In the genomic region with DNA sequence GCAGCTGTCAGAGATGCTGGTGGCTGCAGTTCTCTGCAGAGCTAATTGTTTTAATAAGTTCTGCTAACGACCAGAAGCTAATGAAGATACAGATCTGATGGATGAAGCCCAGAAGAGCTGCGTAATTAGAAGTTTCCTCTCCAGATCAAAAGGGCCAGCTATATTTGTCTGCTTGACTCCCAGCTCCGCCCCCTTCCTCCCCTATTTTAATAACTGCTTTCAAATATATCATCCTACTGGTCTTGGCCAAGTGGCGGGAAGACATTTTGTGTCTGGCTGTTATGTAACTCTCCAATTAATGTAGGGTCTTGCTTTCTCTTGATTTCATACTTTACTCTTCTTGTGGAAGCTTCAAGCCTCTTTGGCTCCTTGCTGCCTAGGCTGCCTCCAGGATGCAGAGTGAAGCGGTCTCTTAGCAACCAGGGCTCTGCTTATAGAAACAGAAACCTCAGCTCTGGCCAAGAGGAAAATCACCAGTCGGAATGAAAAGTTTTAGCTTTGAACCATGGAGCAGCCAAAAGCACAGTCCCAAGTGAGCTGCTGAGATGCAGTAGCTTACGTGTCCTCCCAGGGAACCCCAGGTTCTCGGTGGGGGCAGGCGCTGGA, we compare ENCODE assay signal across 8 mouse cellular contexts.
A peak's percentile ranks its signal among the peaks of the same experiment; 100 is the strongest.
DNase-seq lines count a peak whose midpoint lies in the region; ATAC-seq and TF ChIP-seq lines count a peak whose summit lies in the region.

No protein-coding gene starts in this region.

- peak overlapping the region; percentile 47; the same call in 1 of the 2 replicates for H3K27ac ChIP-seq in heart, adult 2 months
- H3K27ac ChIP-seq in heart, embryonic 11.5 days (ENCODE audit: low read depth, low read length): no peak overlapping the region
- H3K27ac ChIP-seq in forebrain, embryonic 11.5 days (ENCODE audit: low read depth, low read length): no peak overlapping the region
- H3K27ac ChIP-seq in hindbrain, embryonic 16.5 days (ENCODE audit: low read depth, low read length): peak overlapping the region; percentile 32

- no peaks in the 10 kb centered on the region; the same call in 1 of the 2 replicates for H3K36me3 ChIP-seq in heart, adult 2 months (ENCODE audit: control insufficient read depth, insufficient read depth, low read length)
- no peaks in the 10 kb centered on the region for H3K36me3 ChIP-seq in heart, embryonic 11.5 days (ENCODE audit: control insufficient read depth, insufficient read depth, low read length)
- H3K36me3 ChIP-seq in forebrain, embryonic 11.5 days (ENCODE audit: control insufficient read depth, insufficient read depth, low read length): no peaks in the 10 kb centered on the region
- no peaks in the 10 kb centered on the region for H3K36me3 ChIP-seq in hindbrain, embryonic 16.5 days (ENCODE audit: control insufficient read depth, insufficient read depth, low read length)

- DNase-seq in heart, adult 2 months: peak; percentile 30 to 48
- DNase-seq in forebrain, embryonic 11.5 days (ENCODE audit: low spot score): peak; percentile 64
- DNase-seq in left cerebral cortex, postnatal 4 days: peak; percentile 4
- DNase-seq in right cerebral cortex, postnatal 14 days: peak; percentile 44
- no peak for DNase-seq in cerebellum, adult 8-10 months

- no peak overlapping the region for H3K9ac ChIP-seq in heart, adult 2 months (ENCODE audit: low read depth, low read length)
- no peak overlapping the region for H3K9ac ChIP-seq in heart, embryonic 11.5 days (ENCODE audit: low read depth, low read length)
- H3K9ac ChIP-seq in forebrain, embryonic 11.5 days (ENCODE audit: low read length): no peak overlapping the region
- H3K9ac ChIP-seq in hindbrain, embryonic 16.5 days (ENCODE audit: low read depth, low read length): no peak overlapping the region

- H3K4me1 ChIP-seq in heart, adult 2 months (ENCODE audit: control insufficient read depth, insufficient read depth, low read length): peaks cover 10% of the 10 kb centered on the region
- peaks cover 9% of the 10 kb centered on the region for H3K4me1 ChIP-seq in heart, embryonic 11.5 days (ENCODE audit: control insufficient read depth, insufficient read depth, low read length)
- peaks cover 4% of the 10 kb centered on the region for H3K4me1 ChIP-seq in forebrain, embryonic 11.5 days (replicated peaks; ENCODE audit: control insufficient read depth, insufficient read depth, low read length)
- peaks cover 10% of the 10 kb centered on the region for H3K4me1 ChIP-seq in hindbrain, embryonic 16.5 days (ENCODE audit: control insufficient read depth, insufficient read depth, low read depth, low read length)

- no peaks in the 10 kb centered on the region for H3K79me2 ChIP-seq in heart, adult 2 months (replicated peaks; ENCODE audit: control insufficient read depth, insufficient read depth, low read length)

- H3K27me3 ChIP-seq in heart, adult 2 months (ENCODE audit: control insufficient read depth, insufficient read depth, low read length): no peaks in the 10 kb centered on the region
- no peaks in the 10 kb centered on the region for H3K27me3 ChIP-seq in heart, embryonic 11.5 days (ENCODE audit: control insufficient read depth, insufficient read depth, low read length)
- H3K27me3 ChIP-seq in forebrain, embryonic 11.5 days (ENCODE audit: control insufficient read depth, insufficient read depth, low read length): no peaks in the 10 kb centered on the region
- H3K27me3 ChIP-seq in hindbrain, embryonic 16.5 days (replicated peaks; ENCODE audit: control insufficient read depth, insufficient read depth, low read length): no peaks in the 10 kb centered on the region

- TF ChIP-seq EP300 in heart, adult 2 months (IDR thresholded peaks at IDR 0.05; ENCODE audit: insufficient read depth, low read depth, low read length): no peak

- no peak for ATAC-seq in heart, embryonic 11.5 days (replicated peaks; ENCODE audit: insufficient number of reproducible peaks, low FRiP score, low TSS enrichment)
- ATAC-seq in forebrain, embryonic 11.5 days (replicated peaks; ENCODE audit: low FRiP score): peak; percentile 70; the same call in 1 of the 2 replicates
- peak; percentile 80 for ATAC-seq in hindbrain, embryonic 16.5 days
- no peak for ATAC-seq in megakaryocyte progenitor cell, adult 5-6 weeks (replicated peaks; ENCODE audit: poor library complexity)

- no peak overlapping the region for H3K4me2 ChIP-seq in heart, embryonic 11.5 days
- H3K4me2 ChIP-seq in forebrain, embryonic 11.5 days (ENCODE audit: low read depth, low read length, severe bottlenecking): 0 out of 2 replicates have a peak overlapping the region, but pooled peaks have one; percentile 8
- no peak overlapping the region for H3K4me2 ChIP-seq in hindbrain, embryonic 16.5 days (ENCODE audit: low read length)

- no peak overlapping the region for H3K4me3 ChIP-seq in heart, adult 2 months
- no peak overlapping the region for H3K4me3 ChIP-seq in heart, embryonic 11.5 days (ENCODE audit: low read depth, low read length)
- no peak overlapping the region for H3K4me3 ChIP-seq in forebrain, embryonic 11.5 days (ENCODE audit: low read depth, low read length)
- H3K4me3 ChIP-seq in hindbrain, embryonic 16.5 days (ENCODE audit: low read length): no peak overlapping the region

- WGBS in heart, adult 2 months: 29% methylated on average over 9 of the region's 9 CpGs
- WGBS in heart, embryonic 11.5 days (ENCODE audit: insufficient replicate concordance): 54% methylated on average over 9 of the region's 9 CpGs
- 38% methylated on average over 9 of the region's 9 CpGs for WGBS in forebrain, embryonic 11.5 days
- 41% methylated on average over 9 of the region's 9 CpGs for WGBS in hindbrain, embryonic 16.5 days

- no peak for TF ChIP-seq CTCF in heart, adult 2 months (IDR thresholded peaks at IDR 0.05)

- TF ChIP-seq POLR2A in heart, adult 2 months (IDR thresholded peaks at IDR 0.05; ENCODE audit: insufficient read depth, low read depth, low read length): no peak

- H3K9me3 ChIP-seq in heart, embryonic 11.5 days (replicated peaks; ENCODE audit: control insufficient read depth, low read length): no peaks in the 10 kb centered on the region
- H3K9me3 ChIP-seq in forebrain, embryonic 11.5 days (ENCODE audit: control insufficient read depth, low read length): no peaks in the 10 kb centered on the region
- H3K9me3 ChIP-seq in hindbrain, embryonic 16.5 days (ENCODE audit: control insufficient read depth, low read length): no peaks in the 10 kb centered on the region

- intact Hi-C loops in heart, adult 2 months (cut with DNase I): no loop called here
- intact Hi-C loops in left cerebral cortex, postnatal 4 days (cut with DNase I): no loop called here

Comparison
In these comparisons a context has a peak if more than half of its experiments do, and no peak if none do; other contexts are left out.
1. H3K27ac ChIP-seq: peak in heart, adult 2 months (single experiment) and hindbrain, embryonic 16.5 days (single experiment); none in heart, embryonic 11.5 days (single experiment) and forebrain, embryonic 11.5 days (single experiment).
2. ATAC-seq: peak in forebrain, embryonic 11.5 days (single experiment) and hindbrain, embryonic 16.5 days (single experiment); none in heart, embryonic 11.5 days (single experiment) and megakaryocyte progenitor cell, adult 5-6 weeks (single experiment).